Mouse (Mus musculus): ENCODE measurements around the gene Map4k3. TPM values are rescaled to one million over a fixed set of nuclear protein-coding genes. Genes with fewer than 3 reads are reported as not detected.
A peak's percentile ranks its signal among the peaks of the same experiment; 100 is the strongest.
"Not testable (repeated sequence)": the region's sequence is repeated elsewhere in the genome, so short reads cannot be mapped to it uniquely, and the experiment has no call there.

Gene Map4k3
- polyA plus RNA-seq, 1 experiment from 2014 or later = 24.1 TPM

DNA sequence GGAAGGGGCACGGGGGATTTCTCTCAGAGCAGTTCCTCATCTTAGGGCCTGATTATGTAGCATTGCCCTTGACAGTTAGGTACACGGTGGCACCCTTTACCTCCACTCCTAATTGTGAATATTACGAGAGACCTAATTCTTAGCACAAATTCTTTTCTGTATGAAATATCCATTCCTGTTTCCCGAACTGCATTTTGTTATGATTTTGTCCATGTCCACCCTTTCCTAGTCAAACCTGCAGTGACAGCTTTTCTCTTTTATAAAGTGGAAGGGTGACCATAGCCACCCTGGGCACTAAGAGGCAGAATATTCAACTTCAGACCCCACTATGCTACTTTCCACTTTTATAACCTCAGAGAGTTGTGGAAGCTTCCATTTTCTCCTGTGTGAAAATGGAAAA, 175.6 kb downstream of the Map4k3 start:
- Histone ChIP-seq H3K36me3 (no peaks in the 10 kb centered on the region), H3K4me2 (replicated peaks) (peak overlapping the region; percentile 69; the same call in 1 of the 2 replicates), H3K4me1 (replicated peaks) (no peaks in the 10 kb centered on the region), H3K9ac (no peak overlapping the region), H3K27ac (no peak overlapping the region), H3K9me3 (no peaks in the 10 kb centered on the region), H3K27me3 (replicated peaks) (no peaks in the 10 kb centered on the region), H3K4me3 (replicated peaks) (no peak overlapping the region)
- ATAC-seq = no peak
- 71% methylated on average over 4 of the region's 4 CpGs for WGBS

GRCm38 (mm10) chr17:80550981-80551380, 177.3 kb downstream of the Map4k3 start:
- Histone ChIP-seq H3K4me3 (replicated peaks) (no peak overlapping the region), H3K4me2 (replicated peaks) (no peak overlapping the region), H3K27ac (no peak overlapping the region), H3K9ac (no peak overlapping the region), H3K4me1 (replicated peaks) (no peaks in the 10 kb centered on the region), H3K36me3 (no peaks in the 10 kb centered on the region), H3K27me3 (replicated peaks) (no peaks in the 10 kb centered on the region), H3K9me3 (no peaks in the 10 kb centered on the region)
- no peak for ATAC-seq
- 79% methylated on average over 15 of the region's 15 CpGs for WGBS

DNA sequence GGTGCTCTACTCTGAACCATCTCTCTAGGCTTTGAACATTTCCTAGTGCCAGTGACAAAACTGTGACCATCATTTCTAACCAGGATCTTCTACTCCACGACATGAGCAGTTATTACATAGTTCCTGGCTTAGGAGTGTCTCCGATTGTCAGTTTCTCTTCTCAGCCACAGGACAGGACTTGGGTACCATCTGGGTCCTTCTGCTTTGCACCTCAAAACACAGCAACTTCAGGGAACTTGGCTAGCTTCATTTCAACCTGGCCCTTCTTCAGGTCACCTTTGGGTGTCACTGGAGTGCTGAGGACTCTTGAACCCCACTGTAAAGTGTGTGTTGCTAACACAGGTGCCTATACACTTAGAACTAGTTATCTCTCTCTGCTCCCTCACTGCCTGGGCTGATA, 181.4 kb downstream of the Map4k3 start:
- Histone ChIP-seq H3K4me1 (replicated peaks) (no peaks in the 10 kb centered on the region), H3K4me3 (replicated peaks) (no peak overlapping the region), H3K4me2 (replicated peaks) (no peak overlapping the region), H3K36me3 (no peaks in the 10 kb centered on the region), H3K27me3 (replicated peaks) (no peaks in the 10 kb centered on the region), H3K9me3 (no peaks in the 10 kb centered on the region), H3K9ac (no peak overlapping the region), H3K27ac (no peak overlapping the region)
- no peak for ATAC-seq
- WGBS = 90% methylated on average over 2 of the region's 2 CpGs

GRCm38 (mm10) chr17:80546227-80546626, 182.1 kb downstream of the Map4k3 start:
- H3K4me1 ChIP-seq (replicated peaks) = no peaks in the 10 kb centered on the region
- no peak overlapping the region for H3K27ac ChIP-seq
- H3K4me3 ChIP-seq (replicated peaks) = no peak overlapping the region
- 93% methylated on average over 8 of the region's 8 CpGs for WGBS
- H3K27me3 ChIP-seq (replicated peaks) = no peaks in the 10 kb centered on the region
- no peaks in the 10 kb centered on the region for H3K36me3 ChIP-seq
- H3K4me2 ChIP-seq (replicated peaks) = no peak overlapping the region
- H3K9me3 ChIP-seq = no peaks in the 10 kb centered on the region
- no peak overlapping the region for H3K9ac ChIP-seq
- ATAC-seq = no peak

DNA sequence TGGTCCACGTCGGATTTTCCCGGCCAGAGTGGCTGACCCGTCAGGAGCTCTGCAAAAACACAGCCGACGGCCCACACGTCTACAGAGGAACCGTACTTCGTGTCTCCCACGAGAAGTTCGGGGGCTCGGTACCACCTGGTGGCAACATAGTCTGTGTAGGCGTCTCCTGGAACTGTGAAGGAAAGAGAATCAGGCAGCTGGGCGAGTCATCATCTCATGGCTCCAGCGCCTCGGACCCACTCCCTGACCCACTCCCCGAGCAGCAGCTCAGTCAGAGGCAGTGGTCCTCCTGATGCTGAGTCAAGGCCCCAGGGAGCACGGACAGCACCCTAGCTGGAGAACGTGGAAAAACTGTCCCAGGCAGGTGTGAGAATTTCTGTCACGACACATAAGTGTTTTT, 184.6 kb downstream of the Map4k3 start:
- H3K27ac ChIP-seq = no peak overlapping the region
- no peak for ATAC-seq
- H3K36me3 ChIP-seq = no peaks in the 10 kb centered on the region
- no peak overlapping the region for H3K4me3 ChIP-seq (replicated peaks)
- H3K9me3 ChIP-seq = no peaks in the 10 kb centered on the region
- no peak overlapping the region for H3K9ac ChIP-seq
- H3K27me3 ChIP-seq (replicated peaks) = no peaks in the 10 kb centered on the region
- no peak overlapping the region for H3K4me2 ChIP-seq (replicated peaks)
- H3K4me1 ChIP-seq (replicated peaks) = no peaks in the 10 kb centered on the region
- WGBS = 89% methylated on average over 20 of the region's 20 CpGs

- no peak for ATAC-seq
- no peak overlapping the region for H3K4me2 ChIP-seq (replicated peaks)
- H3K9me3 ChIP-seq = no peaks in the 10 kb centered on the region
These were observed 191.1 kb downstream of the Map4k3 start for GRCm38 (mm10) chr17:80537136-80537535.

GRCm38 (mm10) chr17:80535633-80536032, 192.7 kb downstream of the Map4k3 start:
- H3K4me2 ChIP-seq (replicated peaks) = no peak overlapping the region
- no peaks in the 10 kb centered on the region for H3K27me3 ChIP-seq (replicated peaks)
- no peaks in the 10 kb centered on the region for H3K36me3 ChIP-seq
- ATAC-seq = no peak
- no peaks in the 10 kb centered on the region for H3K9me3 ChIP-seq
- no peak overlapping the region for H3K27ac ChIP-seq
- H3K4me1 ChIP-seq (replicated peaks) = no peaks in the 10 kb centered on the region
- WGBS = 53% methylated on average over 6 of the region's 6 CpGs
- H3K4me3 ChIP-seq (replicated peaks) = no peak overlapping the region
- H3K9ac ChIP-seq = no peak overlapping the region

More at GRCm38 (mm10) chr17:80537136-80537535, 191.1 kb downstream of the Map4k3 start:
- 68% methylated on average over 6 of the region's 6 CpGs for WGBS
- no peaks in the 10 kb centered on the region for H3K4me1 ChIP-seq (replicated peaks)
- H3K27me3 ChIP-seq (replicated peaks) = no peaks in the 10 kb centered on the region
- no peaks in the 10 kb centered on the region for H3K36me3 ChIP-seq
- H3K27ac ChIP-seq = no peak overlapping the region
- H3K4me3 ChIP-seq (replicated peaks) = no peak overlapping the region
- H3K9ac ChIP-seq = no peak overlapping the region

GRCm38 (mm10) chr17:80531351-80531750, 196.9 kb downstream of the Map4k3 start:
- H3K4me3 ChIP-seq (replicated peaks); H3K9ac ChIP-seq; H3K4me1 ChIP-seq (replicated peaks); H3K36me3 ChIP-seq; H3K4me2 ChIP-seq (replicated peaks); H3K27ac ChIP-seq; H3K27me3 ChIP-seq (replicated peaks); H3K9me3 ChIP-seq: not testable (repeated sequence)
- 54% methylated on average over 2 of the region's 2 CpGs for WGBS
- ATAC-seq = peak; percentile 69

Other genes starting within 250 kb of the Map4k3 start
- 4.7 and 4.9 TPM in 2 replicates for gene Sos1, start 248.0 kb downstream of the Map4k3 start, polyA plus RNA-seq (2015; fragmentation: Nextera tagmentation; extraction: Ambion mirVana)
- gene Cdkl4, start 150.7 kb downstream of the Map4k3 start, polyA plus RNA-seq (2015; fragmentation: Nextera tagmentation; extraction: Ambion mirVana) = 0.45 and 0.64 TPM in 2 replicates
- gene Tmem178, start 216.1 kb upstream of the Map4k3 start, polyA plus RNA-seq (2015; fragmentation: Nextera tagmentation; extraction: Ambion mirVana) = 2.6 and 3.4 TPM in 2 replicates

Measured in intestine, embryonic 15.5 days (tissue).